Mouse (Mus musculus): ENCODE measurements around the gene Trio.

Gene Trio

GRCm38 (mm10) chr15:28035601-28036000 is 10.0 kb upstream of the Trio start:
- DNase-seq (ENCODE audit: low spot score) = no peak

- no peak for DNase-seq (ENCODE audit: low spot score)
These were observed 9.0 kb upstream of the Trio start for GRCm38 (mm10) chr15:28034636-28035035.

- no peak for DNase-seq (ENCODE audit: low spot score)
These were observed 3.7 kb upstream of the Trio start for GRCm38 (mm10) chr15:28029371-28029770.

- DNase-seq (ENCODE audit: low spot score) = no peak
These were observed 2.9 kb upstream of the Trio start for GRCm38 (mm10) chr15:28028542-28028941.

- no peak for DNase-seq (ENCODE audit: low spot score)
These were observed 476 bp upstream of the Trio start for GRCm38 (mm10) chr15:28026167-28026481.

- peak; percentile 62 for DNase-seq (ENCODE audit: low spot score)
These were observed 696 bp downstream of the Trio start for GRCm38 (mm10) chr15:28024965-28025338.

GRCm38 (mm10) chr15:28024031-28024964 is 1.4 kb downstream of the Trio start:
- peak; percentile 88 for DNase-seq (ENCODE audit: low spot score)

- no peak for DNase-seq (ENCODE audit: low spot score)
These were observed 3.9 kb downstream of the Trio start for GRCm38 (mm10) chr15:28021591-28022209.

- DNase-seq (ENCODE audit: low spot score) = no peak
These were observed 6.1 kb downstream of the Trio start for GRCm38 (mm10) chr15:28019393-28020070.

GRCm38 (mm10) chr15:28007516-28007915 is 18.1 kb downstream of the Trio start:
- no peak for DNase-seq (ENCODE audit: low spot score)

- no peak for DNase-seq (ENCODE audit: low spot score)
These were observed 21.4 kb downstream of the Trio start for GRCm38 (mm10) chr15:28004192-28004767.

- DNase-seq (ENCODE audit: low spot score) = no peak
These were observed 23.1 kb downstream of the Trio start for GRCm38 (mm10) chr15:28002515-28002914.

- no peak for DNase-seq (ENCODE audit: low spot score)
These were observed 24.3 kb downstream of the Trio start for GRCm38 (mm10) chr15:28001299-28001698.

- no peak for DNase-seq (ENCODE audit: low spot score)
These were observed 26.9 kb downstream of the Trio start for GRCm38 (mm10) chr15:27998621-27999359.

GRCm38 (mm10) chr15:27997917-27998316 is 27.7 kb downstream of the Trio start:
- DNase-seq (ENCODE audit: low spot score) = no peak

GRCm38 (mm10) chr15:27997391-27997841 is 28.2 kb downstream of the Trio start:
- DNase-seq (ENCODE audit: low spot score) = peak; percentile 20

GRCm38 (mm10) chr15:27996750-27997149 is 28.9 kb downstream of the Trio start:
- DNase-seq (ENCODE audit: low spot score) = no peak

- DNase-seq (ENCODE audit: low spot score) = no peak
These were observed 30.2 kb downstream of the Trio start for GRCm38 (mm10) chr15:27995421-27995820.

- DNase-seq (ENCODE audit: low spot score) = no peak
These were observed 30.8 kb downstream of the Trio start for GRCm38 (mm10) chr15:27994870-27995269.

GRCm38 (mm10) chr15:27993528-27993927 is 32.1 kb downstream of the Trio start:
- DNase-seq (ENCODE audit: low spot score) = no peak

GRCm38 (mm10) chr15:27992596-27992995 is 33.1 kb downstream of the Trio start:
- no peak for DNase-seq (ENCODE audit: low spot score)
